Mouse (Mus musculus) testis, adult 2 months (tissue): ENCODE results near the gene Ambp.

Experiments used
- CTCF ChIP-seq: fragments of 200-500 bp; IDR thresholded peaks from 2 replicates; pipeline ENCODE4 v1.5.1; 2012; ENCODE audit warnings: low read depth, mild to moderate bottlenecking, inconsistent platforms, low read length, moderate library complexity; ENCODE audit not compliant: control insufficient read depth, insufficient read depth, insufficient replicate concordance
- POLR2A ChIP-seq: fragments of 200-500 bp; IDR thresholded peaks from 2 replicates; pipeline ENCODE4 v1.6.1; 2012; ENCODE audit warnings: low read depth, mild to moderate bottlenecking, inconsistent platforms, low read length, moderate library complexity; ENCODE audit not compliant: control insufficient read depth

- TF ChIP-seq POLR2A: no peak
- TF ChIP-seq CTCF: no peak
Measured at GRCm38 (mm10) chr4:63100478-63100877, 54.1 kb downstream of the Ambp start.
